Mouse (Mus musculus) liver, embryonic 14.5 days (tissue): ENCODE data around the gene Acot7. TPM values are rescaled to one million over a fixed set of nuclear protein-coding genes. Genes with fewer than 3 reads are reported as not detected.
A peak's percentile ranks its signal among the peaks of the same experiment; 100 is the strongest.

Source experiments
- ATAC-seq: fragments of 200-750 bp; cut with Nextera tagmentation; 2 replicates; pipeline ENCODE4 v1.8.0; 2017; ENCODE audit warnings: moderate number of reproducible peaks, mild to moderate bottlenecking, moderate library complexity; ENCODE audit not compliant: insufficient read depth
- DNase-seq, 3 experiments: peaks; one replicate each; pipeline ENCODE4 v3.0.0-alpha.2; 2012 to 2013; ENCODE audit warnings: low read depth in 3 of 3, low spot score in 3 of 3
- H3K27ac ChIP-seq: fragments of 300-500 bp; sonication (generic); 2 replicates; pipeline ENCODE4 v1.5.1; 2014; ENCODE audit warnings: moderate library complexity, mild to moderate bottlenecking, control low read depth, inconsistent platforms
- H3K27me3 ChIP-seq: fragments of 300-500 bp; sonication (generic); 2 replicates; pipeline ENCODE4 v1.6.1; 2014; ENCODE audit warnings: mild to moderate bottlenecking, low read length, moderate library complexity; ENCODE audit not compliant: control insufficient read depth, insufficient read depth
- H3K36me3 ChIP-seq: fragments of 300-500 bp; sonication (generic); replicated peaks from 2 replicates; pipeline ENCODE4 v1.6.1; 2014; ENCODE audit warnings: low read depth; ENCODE audit not compliant: control insufficient read depth, insufficient read depth
- H3K4me1 ChIP-seq, 2 experiments: fragments of 200-500 bp in 1 of 2; fragments of 300-500 bp in 1 of 2; sonication (generic) in 1 of 2; replicated peaks; 2 replicates each; pipeline ENCODE4 v1.6.1; 2012 to 2014; ENCODE audit warnings: antibody characterized with exemption in 1 of 2, inconsistent platforms in 1 of 2, low read length in 1 of 2; ENCODE audit not compliant: control insufficient read depth in 2 of 2, insufficient read depth in 2 of 2
- H3K4me2 ChIP-seq: fragments of 300-500 bp; sonication (generic); 2 replicates; pipeline ENCODE4 v1.6.1; 2014; ENCODE audit warnings: low read depth, mild to moderate bottlenecking, control low read depth, moderate library complexity
- H3K4me3 ChIP-seq, 2 experiments: fragments of 200-500 bp in 1 of 2; fragments of 300-500 bp in 1 of 2; sonication (generic) in 1 of 2; 2 replicates each; pipeline ENCODE4 v1.5.1; 2012 to 2014; ENCODE audit warnings: low read depth in 2 of 2, low read length in 2 of 2, mild to moderate bottlenecking in 2 of 2, control low read depth in 1 of 2, inconsistent platforms in 1 of 2, moderate library complexity in 1 of 2; ENCODE audit not compliant: insufficient read depth in 1 of 2
- H3K9ac ChIP-seq: fragments of 300-500 bp; sonication (generic); replicated peaks from 2 replicates; pipeline ENCODE4 v1.6.1; 2014; ENCODE audit warnings: mild to moderate bottlenecking, control low read depth, moderate library complexity
- H3K9me3 ChIP-seq: fragments of 300-500 bp; sonication (generic); 2 replicates; pipeline ENCODE4 v1.6.1; 2016; ENCODE audit warnings: low read length, mixed read lengths; ENCODE audit not compliant: control insufficient read depth
- CTCF ChIP-seq: IDR thresholded peaks from 2 replicates; pipeline ENCODE4 v1.5.1; 2016; ENCODE audit warnings: antibody characterized with exemption, low read depth, control low read depth
- EP300 ChIP-seq: IDR thresholded peaks from 2 replicates; pipeline ENCODE4 v1.6.1; 2016; ENCODE audit warnings: antibody characterized with exemption, low read depth
- WGBS: fragments of 180-500 bp; shearing (Covaris S2); extraction: QIAGEN DNeasy Blood & Tissue Kit; methylation state at CpG from one replicate; pipeline ENCODE4 v1.1.7; 2014; ENCODE audit not compliant: insufficient replicate concordance; 5-methylcytosine and 5-hydroxymethylcytosine counted together
- polyA plus RNA-seq, 2 experiments: library from polyadenylated mRNA; depleted of rRNA in 1 of 2; stranded (reverse) in 1 of 2; unstranded in 1 of 2; fragments of >200 nt; fragmentation: Nextera tagmentation in 1 of 2; extraction: Ambion mirVana in 1 of 2; gene quantifications; 2 replicates each; pipeline versions ENCODE4 v1.2.1 to v1.2.3; 2012 to 2014

Acot7 gene
- polyA plus RNA-seq, 2 experiments: 12.5 to 13.0 TPM

- no peaks in the 10 kb centered on the region for H3K9me3 ChIP-seq
- H3K9ac ChIP-seq: peak overlapping the region; percentile 44
- TF ChIP-seq EP300: no peak
- TF ChIP-seq CTCF: no peak
- DNase-seq: no peak
- H3K4me2 ChIP-seq: peak overlapping the region; percentile 89
- peaks cover 7% of the 10 kb centered on the region; the same call in 1 of the 2 replicates for H3K27me3 ChIP-seq
- H3K4me1 ChIP-seq: peaks cover 12% of the 10 kb centered on the region in 2 experiments
- peak; percentile 34 for ATAC-seq
- H3K36me3 ChIP-seq: no peaks in the 10 kb centered on the region
- peak overlapping the region; percentile 59 to 75 for H3K4me3 ChIP-seq
- under 1% methylated on average over 35 of the region's 35 CpGs for WGBS
- no peak overlapping the region for H3K27ac ChIP-seq
Observed at GRCm38 (mm10) chr4:152178344-152178864, 470 bp downstream of the Acot7 start.

DNA sequence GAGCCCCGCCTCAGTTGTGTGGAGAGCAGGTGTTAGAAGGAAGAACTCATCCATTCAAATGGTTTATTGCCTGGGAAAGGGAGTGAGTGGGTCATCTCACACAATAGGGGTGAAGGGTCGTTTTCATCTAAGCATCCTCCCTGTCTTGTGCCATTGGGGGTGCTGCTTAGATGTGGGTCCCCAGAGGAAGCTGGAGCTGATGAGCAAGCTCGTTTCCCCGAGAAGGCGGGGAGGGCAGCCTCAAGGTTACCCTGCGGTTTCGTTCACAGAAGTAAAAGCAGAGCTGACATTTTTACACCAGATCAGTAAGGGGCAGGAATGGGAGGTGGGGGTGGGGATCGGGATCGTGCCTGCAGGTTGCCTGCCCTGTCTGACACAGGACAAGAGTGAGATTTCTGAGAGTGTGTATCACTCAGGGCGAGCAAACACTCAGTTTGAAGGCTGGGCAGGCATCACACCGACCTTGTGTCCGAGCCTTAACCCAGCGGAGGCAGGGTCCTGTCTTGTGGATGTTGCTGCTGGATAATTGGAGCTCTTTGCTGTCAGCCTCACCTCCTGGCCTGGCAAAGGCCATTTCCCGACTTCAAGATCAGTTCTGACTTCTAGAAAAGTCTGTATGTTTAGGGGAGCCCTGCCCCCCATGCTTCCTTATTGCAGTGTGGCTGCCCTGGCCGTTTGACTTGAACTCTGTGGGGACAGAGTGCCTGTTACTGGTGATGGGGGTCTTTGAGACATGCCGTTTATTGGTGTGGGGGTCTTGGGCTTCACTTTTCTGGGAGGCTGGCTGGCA, 1.2 kb downstream of the Acot7 start:
- peaks cover 7% of the 10 kb centered on the region; the same call in 1 of the 2 replicates for H3K27me3 ChIP-seq
- H3K9me3 ChIP-seq: no peaks in the 10 kb centered on the region
- ATAC-seq (no peak), DNase-seq (no peak)
- peak overlapping the region; percentile 89 for H3K4me2 ChIP-seq
- TF ChIP-seq CTCF (no peak), EP300 (no peak)
- no peak overlapping the region for H3K27ac ChIP-seq
- H3K4me1 ChIP-seq: peaks cover 12% of the 10 kb centered on the region in 2 experiments
- H3K4me3 ChIP-seq: peak overlapping the region; percentile 59 to 75
- H3K36me3 ChIP-seq: no peaks in the 10 kb centered on the region
- H3K9ac ChIP-seq: no peak overlapping the region; the same call in 1 of the 2 replicates
- WGBS: 13% methylated on average over 16 of the region's 16 CpGs

GRCm38 (mm10) chr4:152179946-152180660, 2.2 kb downstream of the Acot7 start:
- no peak overlapping the region for H3K4me3 ChIP-seq
- no peaks in the 10 kb centered on the region for H3K9me3 ChIP-seq
- DNase-seq (no peak), ATAC-seq (no peak)
- H3K4me2 ChIP-seq: no peak overlapping the region
- no peaks in the 10 kb centered on the region for H3K36me3 ChIP-seq
- peaks cover 7% of the 10 kb centered on the region; the same call in 1 of the 2 replicates for H3K27me3 ChIP-seq
- H3K9ac ChIP-seq: no peak overlapping the region
- no peak overlapping the region for H3K27ac ChIP-seq
- TF ChIP-seq CTCF (no peak), EP300 (no peak)
- WGBS: 60% methylated on average over 16 of the region's 16 CpGs
- peaks cover 14 to 16% of the 10 kb centered on the region in 2 experiments for H3K4me1 ChIP-seq

- no peak for DNase-seq
- ATAC-seq: no peak
- Histone ChIP-seq H3K27me3 (peaks cover 7% of the 10 kb centered on the region; the same call in 1 of the 2 replicates), H3K4me1 (peaks cover 29% of the 10 kb centered on the region in 2 experiments), H3K27ac (no peak overlapping the region), H3K4me3 (no peak overlapping the region), H3K9ac (no peak overlapping the region), H3K9me3 (no peaks in the 10 kb centered on the region), H3K36me3 (no peaks in the 10 kb centered on the region), H3K4me2 (no peak overlapping the region)
- WGBS: 73% methylated on average over 10 of the region's 10 CpGs
- TF ChIP-seq EP300 (no peak), CTCF (no peak)
Observed at GRCm38 (mm10) chr4:152182205-152182604, 4.3 kb downstream of the Acot7 start.
